Mouse (Mus musculus) C2C12 (cell line): ENCODE data around the gene Gp1ba. TPM values are rescaled to one million over a fixed set of nuclear protein-coding genes. Genes with fewer than 3 reads are reported as not detected.

Experiments
- H3K27me3 ChIP-seq: one replicate; pipeline ENCODE4 v1.6.1; 2011; ENCODE audit not compliant: control insufficient read depth, insufficient read depth, insufficient read length
- H3K36me3 ChIP-seq: one replicate; pipeline ENCODE4 v1.6.1; 2011; ENCODE audit not compliant: control insufficient read depth, insufficient read depth
- H3K4me3 ChIP-seq: one replicate; pipeline ENCODE4 v1.5.1; 2011; ENCODE audit warnings: mild to moderate bottlenecking, control low read depth; ENCODE audit not compliant: poor library complexity, insufficient read depth, severe bottlenecking
- H3K79me2 ChIP-seq: one replicate; pipeline ENCODE4 v1.6.1; 2011; ENCODE audit not compliant: control insufficient read depth, insufficient read depth
- H3K79me3 ChIP-seq: one replicate; pipeline ENCODE4 v1.6.1; 2011; ENCODE audit warnings: low read depth, control low read depth
- H3ac ChIP-seq: one replicate; pipeline ENCODE3; 2011; ENCODE audit warnings: low read depth; ENCODE audit not compliant: control insufficient read depth, insufficient read length
- CEBPB ChIP-seq: IDR thresholded peaks from one replicate; pipeline ENCODE4 v1.6.1; 2011; ENCODE audit warnings: low read depth, mild to moderate bottlenecking, control low read depth, moderate library complexity
- CTCF ChIP-seq: IDR thresholded peaks from one replicate; pipeline ENCODE4 v1.5.1; 2011; ENCODE audit not compliant: control insufficient read depth, insufficient read depth, insufficient read length
- FOSL1 ChIP-seq: IDR thresholded peaks from one replicate; pipeline ENCODE4 v1.8.0; 2011; ENCODE audit warnings: mild to moderate bottlenecking, low read length; ENCODE audit not compliant: poor library complexity, insufficient read depth, severe bottlenecking
- MAX ChIP-seq: IDR thresholded peaks from one replicate; pipeline ENCODE4 v1.6.1; 2011; ENCODE audit warnings: mild to moderate bottlenecking, control low read depth
- MYOD1 ChIP-seq: IDR thresholded peaks from one replicate; pipeline ENCODE4 v1.6.1; 2011; ENCODE audit warnings: low read depth; ENCODE audit not compliant: control insufficient read depth, insufficient read length
- MYOG ChIP-seq: IDR thresholded peaks from one replicate; pipeline ENCODE4 v1.6.1; 2011; ENCODE audit not compliant: control insufficient read depth, insufficient read length; ENCODE audit errors: extremely low read depth
- USF1 ChIP-seq: IDR thresholded peaks from one replicate; pipeline ENCODE4 v1.6.1; 2011; ENCODE audit warnings: low read depth, mild to moderate bottlenecking, control low read depth, moderate library complexity
- polyA plus RNA-seq: library from polyadenylated mRNA; unstranded; fragments of >200 nt; fragmentation: generic; extraction: Trizol; gene quantifications from one replicate; pipeline ENCODE4 v1.2.1, GENCODE M21; 2012; ENCODE audit warnings: missing spikeins

The Gp1ba gene
- polyA plus RNA-seq, 1 experiment = 0.13 TPM

- H3K27me3 ChIP-seq = no peaks in the 10 kb centered on the region
- H3K4me3 ChIP-seq = no peak overlapping the region
- H3ac ChIP-seq = no peak overlapping the region
- no peak for TF ChIP-seq MYOD1
- no peak for TF ChIP-seq USF1
- no peaks in the 10 kb centered on the region for H3K79me3 ChIP-seq
- H3K79me2 ChIP-seq = no peaks in the 10 kb centered on the region
- H3K36me3 ChIP-seq = no peaks in the 10 kb centered on the region
Observed at GRCm38 (mm10) chr11:70635601-70636000, 3.3 kb upstream of the Gp1ba start.

- no peaks in the 10 kb centered on the region for H3K27me3 ChIP-seq
- H3K79me2 ChIP-seq = no peaks in the 10 kb centered on the region
- TF ChIP-seq FOSL1 = no peak
- no peak for TF ChIP-seq CTCF
- TF ChIP-seq USF1 = no peak
- no peak for TF ChIP-seq CEBPB
- no peak for TF ChIP-seq MYOD1
- TF ChIP-seq MAX = no peak
- TF ChIP-seq MYOG = no peak
- H3ac ChIP-seq = no peak overlapping the region
- no peaks in the 10 kb centered on the region for H3K79me3 ChIP-seq
- H3K36me3 ChIP-seq = no peaks in the 10 kb centered on the region
- H3K4me3 ChIP-seq = no peak overlapping the region
Observed at GRCm38 (mm10) chr11:70637764-70638163, 1.2 kb upstream of the Gp1ba start.

GRCm38 (mm10) chr11:70638293-70638692 is 629 bp upstream of the Gp1ba start:
- Histone ChIP-seq H3K36me3 (peaks cover 2% of the 10 kb centered on the region), H3K79me2 (no peaks in the 10 kb centered on the region), H3K79me3 (no peaks in the 10 kb centered on the region), H3ac (no peak overlapping the region), H3K4me3 (no peak overlapping the region), H3K27me3 (no peaks in the 10 kb centered on the region)
- TF ChIP-seq CTCF = no peak
- TF ChIP-seq MAX = no peak
- no peak for TF ChIP-seq USF1
- TF ChIP-seq MYOG = no peak
- no peak for TF ChIP-seq FOSL1

GRCm38 (mm10) chr11:70639976-70640375 is 1.1 kb downstream of the Gp1ba start:
- peaks cover 18% of the 10 kb centered on the region for H3K36me3 ChIP-seq
- no peak for TF ChIP-seq CTCF
- TF ChIP-seq USF1 = no peak
- no peak for TF ChIP-seq CEBPB
- H3K79me3 ChIP-seq = no peaks in the 10 kb centered on the region
- no peaks in the 10 kb centered on the region for H3K27me3 ChIP-seq
- H3K4me3 ChIP-seq = no peak overlapping the region
- H3K79me2 ChIP-seq = peaks cover 8% of the 10 kb centered on the region
- H3ac ChIP-seq = no peak overlapping the region

- H3K4me3 ChIP-seq = no peak overlapping the region
Observed at GRCm38 (mm10) chr11:70641241-70641640, 2.3 kb downstream of the Gp1ba start.

GRCm38 (mm10) chr11:70643051-70643450 is 4.1 kb downstream of the Gp1ba start:
- Histone ChIP-seq H3K79me3 (peaks cover 11% of the 10 kb centered on the region), H3K4me3 (no peak overlapping the region), H3K36me3 (peaks cover 25% of the 10 kb centered on the region), H3K79me2 (peaks cover 32% of the 10 kb centered on the region), H3K27me3 (no peaks in the 10 kb centered on the region), H3ac (no peak overlapping the region)
- TF ChIP-seq MAX = no peak

More at GRCm38 (mm10) chr11:70641241-70641640, 2.3 kb downstream of the Gp1ba start:
- Histone ChIP-seq H3K36me3 (peaks cover 23% of the 10 kb centered on the region), H3K79me3 (peaks cover 8% of the 10 kb centered on the region), H3K27me3 (no peaks in the 10 kb centered on the region), H3K79me2 (peaks cover 21% of the 10 kb centered on the region), H3ac (no peak overlapping the region)
- no peak for TF ChIP-seq CEBPB
- no peak for TF ChIP-seq MYOD1
- TF ChIP-seq MAX = no peak
- TF ChIP-seq FOSL1 = no peak
- TF ChIP-seq MYOG = no peak
- TF ChIP-seq USF1 = no peak
- no peak for TF ChIP-seq CTCF

GRCm38 (mm10) chr11:70644564-70645103 is 5.7 kb downstream of the Gp1ba start:
- Histone ChIP-seq H3K79me3 (peaks cover 16% of the 10 kb centered on the region), H3K79me2 (peaks cover 48% of the 10 kb centered on the region), H3K27me3 (no peaks in the 10 kb centered on the region), H3K4me3 (no peak overlapping the region), H3ac (no peak overlapping the region), H3K36me3 (peaks cover 41% of the 10 kb centered on the region)
- no peak for TF ChIP-seq MYOD1
- TF ChIP-seq FOSL1 = no peak
- TF ChIP-seq CTCF = no peak
- TF ChIP-seq USF1 = no peak
- TF ChIP-seq MYOG = no peak
- no peak for TF ChIP-seq CEBPB
- TF ChIP-seq MAX = no peak
